Mouse (Mus musculus) forebrain, embryonic 10.5 days (tissue): ENCODE measurements around the gene Ccl11. TPM values are rescaled to one million over a fixed set of nuclear protein-coding genes. Genes with fewer than 3 reads are reported as not detected.

ENCODE experiments used
- DNase-seq: peaks from one replicate; pipeline ENCODE4 v3.0.0-alpha.2; 2017; ENCODE audit warnings: low spot score; ENCODE audit errors: extremely low spot score
- H3K27ac ChIP-seq: fragments of 300-500 bp; sonication (generic); 2 replicates; pipeline ENCODE4 v1.5.1; 2016; ENCODE audit warnings: mild to moderate bottlenecking
- H3K27me3 ChIP-seq: fragments of 300-500 bp; sonication (generic); 2 replicates; pipeline ENCODE4 v1.6.1; 2016; ENCODE audit warnings: mild to moderate bottlenecking; ENCODE audit not compliant: poor library complexity, severe bottlenecking
- H3K36me3 ChIP-seq: fragments of 300-500 bp; sonication (generic); replicated peaks from 2 replicates; pipeline ENCODE4 v1.6.1; 2016; ENCODE audit warnings: mild to moderate bottlenecking, moderate library complexity
- H3K4me1 ChIP-seq: fragments of 300-500 bp; sonication (generic); 2 replicates; pipeline ENCODE4 v1.6.1; 2016
- H3K4me3 ChIP-seq: fragments of 300-500 bp; sonication (generic); 2 replicates; pipeline ENCODE4 v1.5.1; 2016; ENCODE audit warnings: mild to moderate bottlenecking, moderate library complexity
- H3K9me3 ChIP-seq: fragments of 300-500 bp; sonication (generic); 2 replicates; pipeline ENCODE4 v1.6.1; 2016; ENCODE audit warnings: mild to moderate bottlenecking, moderate library complexity
- WGBS: fragments of 180-500 bp; shearing (Covaris S2); methylation state at CpG from one replicate; pipeline ENCODE4 v1.1.7; 2016; 5-methylcytosine and 5-hydroxymethylcytosine counted together
- polyA plus RNA-seq: library from polyadenylated mRNA; unstranded; fragments of >200 nt; fragmentation: Nextera tagmentation; extraction: Ambion mirVana; gene quantifications from 2 replicates; pipeline ENCODE4 v1.2.1, GENCODE M21; 2016

The Ccl11 gene
- polyA plus RNA-seq, 1 experiment from 2014 or later, result not detected

GRCm38 (mm10) chr11:82032678-82033344 lies 24.8 kb upstream of the Ccl11 start:
- Histone ChIP-seq H3K36me3 (no peaks in the 10 kb centered on the region), H3K9me3 (no peaks in the 10 kb centered on the region), H3K4me1 (peaks cover 9% of the 10 kb centered on the region; the same call in 1 of the 2 replicates), H3K27me3 (no peaks in the 10 kb centered on the region), H3K4me3 (no peak overlapping the region), H3K27ac (0 out of 2 replicates have a peak overlapping the region, but pooled peaks have one; percentile 1)
- 68% methylated on average over 8 of the region's 8 CpGs for WGBS
- no peak for DNase-seq

GRCm38 (mm10) chr11:82034446-82034845 lies 23.2 kb upstream of the Ccl11 start:
- peaks cover 9% of the 10 kb centered on the region; the same call in 1 of the 2 replicates for H3K4me1 ChIP-seq
- H3K4me3 ChIP-seq, result no peak overlapping the region
- H3K36me3 ChIP-seq, result no peaks in the 10 kb centered on the region
- no peaks in the 10 kb centered on the region for H3K27me3 ChIP-seq
- DNase-seq, result no peak
- no peak overlapping the region for H3K27ac ChIP-seq
- H3K9me3 ChIP-seq, result no peaks in the 10 kb centered on the region
- WGBS, result 94% methylated on average over 7 of the region's 7 CpGs

- Histone ChIP-seq H3K27ac (no peak within 1 kb of the TSS), H3K4me1 (peaks cover 9% of the 10 kb centered on the region; the same call in 1 of the 2 replicates), H3K4me3 (no peak within 1 kb of the TSS), H3K36me3 (no peaks in the 10 kb centered on the region), H3K9me3 (no peaks in the 10 kb centered on the region), H3K27me3 (no peaks in the 10 kb centered on the region)
- 58% methylated on average over 5 of the region's 5 CpGs for WGBS
- no peak for DNase-seq
Measured at GRCm38 (mm10) chr11:82035356-82035755, 22.3 kb upstream of the Ccl11 start, which contains the start of gene Ccl2. TSS of gene Ccl2 (plus strand) at chr11:82035571.

- DNase-seq, result no peak
- Histone ChIP-seq H3K9me3 (no peaks in the 10 kb centered on the region), H3K27ac (no peak overlapping the region), H3K27me3 (no peaks in the 10 kb centered on the region), H3K36me3 (no peaks in the 10 kb centered on the region), H3K4me3 (no peak overlapping the region), H3K4me1 (peaks cover 9% of the 10 kb centered on the region; the same call in 1 of the 2 replicates)
- WGBS, result 79% methylated on average over 2 of the region's 2 CpGs
Measured at GRCm38 (mm10) chr11:82035857-82036256, 21.8 kb upstream of the Ccl11 start.

GRCm38 (mm10) chr11:82038535-82038934 lies 19.1 kb upstream of the Ccl11 start, which contains the start of gene Gm17268:
TSS of gene Gm17268 (minus strand) at chr11:82038562.
- WGBS, result 65% methylated on average over 2 of the region's 2 CpGs

GRCm38 (mm10) chr11:82039132-82039660 lies 18.4 kb upstream of the Ccl11 start:
- no peak for DNase-seq
- Histone ChIP-seq H3K4me1 (0 out of 2 replicates have a peak, but pooled peaks cover 5% of the 10 kb centered on the region), H3K27me3 (no peaks in the 10 kb centered on the region), H3K4me3 (no peak overlapping the region), H3K9me3 (no peaks in the 10 kb centered on the region), H3K36me3 (no peaks in the 10 kb centered on the region), H3K27ac (no peak overlapping the region)
- 78% methylated on average over 3 of the region's 3 CpGs for WGBS

More at GRCm38 (mm10) chr11:82038535-82038934, 19.1 kb upstream of the Ccl11 start, which contains the start of gene Gm17268:
- Histone ChIP-seq H3K4me3 (no peak within 1 kb of the TSS), H3K36me3 (no peaks in the 10 kb centered on the region), H3K4me1 (0 out of 2 replicates have a peak, but pooled peaks cover 5% of the 10 kb centered on the region), H3K27ac (no peak within 1 kb of the TSS), H3K27me3 (no peaks in the 10 kb centered on the region), H3K9me3 (no peaks in the 10 kb centered on the region)
- DNase-seq, result no peak

- H3K36me3 ChIP-seq, result no peaks in the 10 kb centered on the region
- no peak for DNase-seq
- WGBS, result 91% methylated on average over 4 of the region's 4 CpGs
Measured at GRCm38 (mm10) chr11:82041671-82042080, 15.9 kb upstream of the Ccl11 start.

GRCm38 (mm10) chr11:82045471-82045870 lies 12.2 kb upstream of the Ccl11 start, which contains the start of gene Ccl7:
TSS of gene Ccl7 (plus strand) at chr11:82045712.
- H3K27ac ChIP-seq, result no peak within 1 kb of the TSS
- H3K4me3 ChIP-seq, result no peak within 1 kb of the TSS
- DNase-seq, result no peak
- no peaks in the 10 kb centered on the region for H3K36me3 ChIP-seq
- 89% methylated on average over 3 of the region's 3 CpGs for whole genome bisulfite sequencing
- no peaks in the 10 kb centered on the region for H3K27me3 ChIP-seq
- no peaks in the 10 kb centered on the region for H3K9me3 ChIP-seq
- no peaks in the 10 kb centered on the region; the same call in 1 of the 2 replicates for H3K4me1 ChIP-seq

More at GRCm38 (mm10) chr11:82041671-82042080, 15.9 kb upstream of the Ccl11 start:
- H3K27ac ChIP-seq, result no peak overlapping the region
- no peaks in the 10 kb centered on the region for H3K4me1 ChIP-seq
- no peaks in the 10 kb centered on the region for H3K9me3 ChIP-seq
- no peak overlapping the region for H3K4me3 ChIP-seq
- H3K27me3 ChIP-seq, result no peaks in the 10 kb centered on the region

- no peak overlapping the region for H3K4me3 ChIP-seq
- no peaks in the 10 kb centered on the region for H3K9me3 ChIP-seq
- WGBS, result 43% methylated on average over 6 of the region's 6 CpGs
- H3K27me3 ChIP-seq, result no peaks in the 10 kb centered on the region
- H3K36me3 ChIP-seq, result no peaks in the 10 kb centered on the region
- DNase-seq, result peak; percentile 38
- H3K4me1 ChIP-seq, result no peaks in the 10 kb centered on the region; the same call in 1 of the 2 replicates
- H3K27ac ChIP-seq, result no peak overlapping the region
Measured at GRCm38 (mm10) chr11:82047746-82048415, 9.7 kb upstream of the Ccl11 start.

GRCm38 (mm10) chr11:82053849-82054248 lies 3.8 kb upstream of the Ccl11 start:
- no peaks in the 10 kb centered on the region for H3K36me3 ChIP-seq

GRCm38 (mm10) chr11:82062226-82062625 lies 4.6 kb downstream of the Ccl11 start:
- Histone ChIP-seq H3K27ac (no peak overlapping the region), H3K4me1 (no peaks in the 10 kb centered on the region), H3K27me3 (no peaks in the 10 kb centered on the region), H3K36me3 (no peaks in the 10 kb centered on the region), H3K9me3 (no peaks in the 10 kb centered on the region), H3K4me3 (no peak overlapping the region)
- DNase-seq, result no peak
- 75% methylated on average over 3 of the region's 3 CpGs for WGBS

More at GRCm38 (mm10) chr11:82053849-82054248, 3.8 kb upstream of the Ccl11 start:
- H3K9me3 ChIP-seq, result no peaks in the 10 kb centered on the region
- no peaks in the 10 kb centered on the region for H3K27me3 ChIP-seq
- H3K4me1 ChIP-seq, result no peaks in the 10 kb centered on the region
- H3K27ac ChIP-seq, result no peak overlapping the region
- 93% methylated on average over 7 of the region's 7 CpGs for WGBS
- no peak for DNase-seq
- H3K4me3 ChIP-seq, result no peak overlapping the region

GRCm38 (mm10) chr11:82063454-82063853 lies 5.8 kb downstream of the Ccl11 start:
- no peak for DNase-seq
- H3K36me3 ChIP-seq, result no peaks in the 10 kb centered on the region
- no peak overlapping the region for H3K27ac ChIP-seq
- no peaks in the 10 kb centered on the region for H3K27me3 ChIP-seq
- no peaks in the 10 kb centered on the region for H3K9me3 ChIP-seq
- H3K4me1 ChIP-seq, result no peaks in the 10 kb centered on the region
- 86% methylated on average over 2 of the region's 2 CpGs for WGBS
- H3K4me3 ChIP-seq, result no peak overlapping the region
